Mouse (Mus musculus): ENCODE measurements around the gene Icam1. TPM values are rescaled to one million over a fixed set of nuclear protein-coding genes. Genes with fewer than 3 reads are reported as not detected.
A peak's percentile ranks its signal among the peaks of the same experiment; 100 is the strongest.
"Not testable (repeated sequence)": the region's sequence is repeated elsewhere in the genome, so short reads cannot be mapped to it uniquely, and the experiment has no call there.

Icam1 gene
- polyA plus RNA-seq, 1 experiment = 25.9 TPM

GRCm38 (mm10) chr9:21007313-21007952 is 8.4 kb upstream of the Icam1 start:
- whole genome bisulfite sequencing = 90% methylated on average over 10 of the region's 10 CpGs
- no peaks in the 10 kb centered on the region; the same call in 1 of the 2 replicates for H3K4me1 ChIP-seq (ENCODE audit: control insufficient read depth, insufficient read depth, low read length)
- TF ChIP-seq CTCF (conservative IDR thresholded peaks at IDR 0.05; ENCODE audit: insufficient read depth, insufficient read length, low read depth, low read length) (no peak), POLR2A (IDR thresholded peaks at IDR 0.05; ENCODE audit: low read depth, low read length) (no peak)
- no peaks in the 10 kb centered on the region; the same call in 1 of the 2 replicates for H3K36me3 ChIP-seq (ENCODE audit: control insufficient read depth, insufficient read depth, low read length)
- no peak overlapping the region for H3K4me3 ChIP-seq (ENCODE audit: insufficient read depth, low read depth, low read length)
- no peak for DNase-seq
- no peak overlapping the region for H3K27ac ChIP-seq (ENCODE audit: insufficient read depth, low read depth, low read length)
- H3K27me3 ChIP-seq (replicated peaks; ENCODE audit: control insufficient read depth, insufficient read depth, low read length) = no peaks in the 10 kb centered on the region

- no peak for DNase-seq
- H3K27me3 ChIP-seq (replicated peaks; ENCODE audit: control insufficient read depth, insufficient read depth, low read length) = no peaks in the 10 kb centered on the region
- H3K27ac ChIP-seq (ENCODE audit: insufficient read depth, low read depth, low read length) = no peak overlapping the region
- TF ChIP-seq CTCF (conservative IDR thresholded peaks at IDR 0.05; ENCODE audit: insufficient read depth, insufficient read length, low read depth, low read length) = 0 out of 2 replicates have a peak, but pooled peaks have one; percentile 26
- TF ChIP-seq POLR2A (IDR thresholded peaks at IDR 0.05; ENCODE audit: low read depth, low read length) = no peak
- 81% methylated on average over 7 of the region's 7 CpGs for WGBS
- H3K36me3 ChIP-seq (ENCODE audit: control insufficient read depth, insufficient read depth, low read length) = no peaks in the 10 kb centered on the region; the same call in 1 of the 2 replicates
- H3K4me1 ChIP-seq (ENCODE audit: control insufficient read depth, insufficient read depth, low read length) = no peaks in the 10 kb centered on the region; the same call in 1 of the 2 replicates
- no peak overlapping the region for H3K4me3 ChIP-seq (ENCODE audit: insufficient read depth, low read depth, low read length)
Measured at GRCm38 (mm10) chr9:21008007-21008406, 7.8 kb upstream of the Icam1 start.

GRCm38 (mm10) chr9:21010362-21010761 is 5.4 kb upstream of the Icam1 start:
- TF ChIP-seq POLR2A (IDR thresholded peaks at IDR 0.05; ENCODE audit: low read depth, low read length) (no peak), CTCF (conservative IDR thresholded peaks at IDR 0.05; ENCODE audit: insufficient read depth, insufficient read length, low read depth, low read length) (no peak)
- Histone ChIP-seq H3K27ac (ENCODE audit: insufficient read depth, low read depth, low read length) (no peak overlapping the region), H3K36me3 (ENCODE audit: control insufficient read depth, insufficient read depth, low read length) (no peaks in the 10 kb centered on the region), H3K27me3 (replicated peaks; ENCODE audit: control insufficient read depth, insufficient read depth, low read length) (no peaks in the 10 kb centered on the region), H3K4me1 (ENCODE audit: control insufficient read depth, insufficient read depth, low read length) (no peaks in the 10 kb centered on the region), H3K4me3 (ENCODE audit: insufficient read depth, low read depth, low read length) (no peak overlapping the region)
- 45% methylated on average over 2 of the region's 2 CpGs for WGBS
- DNase-seq = no peak

- H3K27ac ChIP-seq (ENCODE audit: insufficient read depth, low read depth, low read length); H3K36me3 ChIP-seq (ENCODE audit: control insufficient read depth, insufficient read depth, low read length); DNase-seq; H3K4me1 ChIP-seq (ENCODE audit: control insufficient read depth, insufficient read depth, low read length); H3K27me3 ChIP-seq (replicated peaks; ENCODE audit: control insufficient read depth, insufficient read depth, low read length); H3K4me3 ChIP-seq (ENCODE audit: insufficient read depth, low read depth, low read length): not testable (repeated sequence)
- WGBS = 70% methylated on average over 9 of the region's 9 CpGs
Measured at GRCm38 (mm10) chr9:21010939-21011541, 4.7 kb upstream of the Icam1 start.

- H3K4me1 ChIP-seq (ENCODE audit: control insufficient read depth, insufficient read depth, low read length) = no peaks in the 10 kb centered on the region
- H3K27ac ChIP-seq (ENCODE audit: insufficient read depth, low read depth, low read length) = peak overlapping the region; percentile 28; the same call in 1 of the 2 replicates
- peak; percentile 80 for DNase-seq
- no peaks in the 10 kb centered on the region for H3K27me3 ChIP-seq (replicated peaks; ENCODE audit: control insufficient read depth, insufficient read depth, low read length)
- TF ChIP-seq CTCF (conservative IDR thresholded peaks at IDR 0.05; ENCODE audit: insufficient read depth, insufficient read length, low read depth, low read length) = no peak
- TF ChIP-seq POLR2A (IDR thresholded peaks at IDR 0.05; ENCODE audit: low read depth, low read length) = no peak
- no peaks in the 10 kb centered on the region for H3K36me3 ChIP-seq (ENCODE audit: control insufficient read depth, insufficient read depth, low read length)
- WGBS = 37% methylated on average over 5 of the region's 5 CpGs
- no peak overlapping the region for H3K4me3 ChIP-seq (ENCODE audit: insufficient read depth, low read depth, low read length)
Measured at GRCm38 (mm10) chr9:21011846-21012312, 3.9 kb upstream of the Icam1 start.

- Histone ChIP-seq H3K27me3 (replicated peaks; ENCODE audit: control insufficient read depth, insufficient read depth, low read length) (no peaks in the 10 kb centered on the region), H3K27ac (ENCODE audit: insufficient read depth, low read depth, low read length) (peak overlapping the region; percentile 33), H3K36me3 (ENCODE audit: control insufficient read depth, insufficient read depth, low read length) (no peaks in the 10 kb centered on the region), H3K4me3 (ENCODE audit: insufficient read depth, low read depth, low read length) (no peak overlapping the region), H3K4me1 (ENCODE audit: control insufficient read depth, insufficient read depth, low read length) (no peaks in the 10 kb centered on the region)
- 29% methylated on average over 1 of the region's 1 CpGs for WGBS
- no peak for DNase-seq
- no peak for TF ChIP-seq CTCF (conservative IDR thresholded peaks at IDR 0.05; ENCODE audit: insufficient read depth, insufficient read length, low read depth, low read length)
- TF ChIP-seq POLR2A (IDR thresholded peaks at IDR 0.05; ENCODE audit: low read depth, low read length) = no peak
Measured at GRCm38 (mm10) chr9:21012368-21012767, 3.4 kb upstream of the Icam1 start.

GRCm38 (mm10) chr9:21014691-21015570 is 854 bp upstream of the Icam1 start:
- peak; percentile 86 for DNase-seq
- no peaks in the 10 kb centered on the region for H3K4me1 ChIP-seq (ENCODE audit: control insufficient read depth, insufficient read depth, low read length)
- no peaks in the 10 kb centered on the region for H3K36me3 ChIP-seq (ENCODE audit: control insufficient read depth, insufficient read depth, low read length)
- peak overlapping the region; percentile 79; the same call in 1 of the 2 replicates for H3K27ac ChIP-seq (ENCODE audit: insufficient read depth, low read depth, low read length)
- no peak for TF ChIP-seq POLR2A (IDR thresholded peaks at IDR 0.05; ENCODE audit: low read depth, low read length)
- no peak for TF ChIP-seq CTCF (conservative IDR thresholded peaks at IDR 0.05; ENCODE audit: insufficient read depth, insufficient read length, low read depth, low read length)
- H3K4me3 ChIP-seq (ENCODE audit: insufficient read depth, low read depth, low read length) = peak overlapping the region; percentile 45
- H3K27me3 ChIP-seq (replicated peaks; ENCODE audit: control insufficient read depth, insufficient read depth, low read length) = no peaks in the 10 kb centered on the region
- WGBS = 8% methylated on average over 29 of the region's 29 CpGs

All from kidney, adult 2 months (tissue).